Mouse (Mus musculus): ENCODE measurements around the gene Ripply2.

DNA sequence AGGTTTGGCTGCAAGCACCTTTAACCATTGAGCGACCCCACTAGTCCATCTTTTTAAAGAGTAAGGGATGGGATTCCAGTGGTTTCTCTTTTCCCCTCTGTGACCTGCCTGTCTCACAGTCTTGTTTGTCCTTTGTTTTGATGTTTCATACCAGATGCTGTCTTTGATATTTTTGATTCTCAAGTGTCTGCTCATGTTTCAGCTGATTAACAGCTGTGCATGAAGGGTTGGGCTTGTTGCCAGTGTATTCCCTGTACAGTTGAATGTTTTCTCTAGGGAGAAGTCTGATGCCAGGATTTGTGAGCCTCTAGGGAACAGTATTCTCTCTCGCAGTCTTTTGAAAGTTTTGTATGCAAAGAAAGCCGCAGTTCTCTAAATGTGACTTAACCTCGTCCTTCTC lies 34.1 kb downstream of the Ripply2 start:
- TF ChIP-seq CTCF (IDR thresholded peaks at IDR 0.05; ENCODE audit: low read depth) (no peak), EP300 (IDR thresholded peaks at IDR 0.05; ENCODE audit: low read depth) (no peak)

Measured in heart, postnatal 0 days (tissue).